Mouse (Mus musculus) frontal cortex, adult 2 months (tissue): ENCODE results near the gene Gm9046. TPM values are rescaled to one million over a fixed set of nuclear protein-coding genes. Genes with fewer than 3 reads are reported as not detected.
A peak's percentile ranks its signal among the peaks of the same experiment; 100 is the strongest.
"Not testable (repeated sequence)": the region's sequence is repeated elsewhere in the genome, so short reads cannot be mapped to it uniquely, and the experiment has no call there.

Experiments used
- DNase-seq, 2 experiments: peaks; one replicate each; pipeline ENCODE4 v3.0.0; 2022; ENCODE audit warnings: low spot score in 1 of 2; ENCODE audit errors: extremely low spot score in 1 of 2
- polyA plus RNA-seq: library from polyadenylated mRNA; depleted of rRNA; stranded (reverse); fragments of >200 nt; gene quantifications from 2 replicates; pipeline ENCODE4 v1.2.3, GENCODE M21; 2012; rRNA removed

Gene Gm9046
- not detected in 2 replicates for polyA plus RNA-seq

GRCm38 (mm10) chr10:118343155-118343554, at the start of gene Gm9046:
Gene Gm9046, minus strand, starts transcription at chr10:118343255.
- not testable (repeated sequence) for DNase-seq

- peak; percentile 74 to 92 for DNase-seq
Measured at GRCm38 (mm10) chr10:118370443-118370842, 27.4 kb upstream of the Gm9046 start.

GRCm38 (mm10) chr10:118369518-118369917, 26.5 kb upstream of the Gm9046 start:
- no peak for DNase-seq

DNA sequence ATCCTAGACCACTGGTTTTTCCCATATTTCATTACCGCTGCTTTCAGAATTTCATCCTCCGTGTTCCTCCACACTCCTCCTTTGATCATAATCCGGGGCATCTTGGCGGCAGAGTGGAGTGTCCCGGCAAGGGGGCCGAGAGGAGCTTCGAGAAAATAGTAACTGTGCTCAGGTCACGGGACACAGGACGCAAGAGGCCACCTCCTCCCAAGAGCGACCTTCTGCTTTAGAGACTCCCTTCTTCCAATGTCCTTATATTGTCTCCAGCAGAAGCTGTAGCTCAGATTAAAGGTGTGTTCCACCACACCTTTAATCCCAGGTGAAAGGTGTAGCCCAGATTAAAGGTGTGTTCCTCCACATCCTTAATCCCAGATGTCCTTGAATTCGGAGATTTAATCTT, 10.9 kb upstream of the Gm9046 start, which contains the start of gene Gm9049:
Gene Gm9049, minus strand, starts transcription at position 101 of the 400 bp plus-strand sequence.
- DNase-seq = not testable (repeated sequence)

DNA sequence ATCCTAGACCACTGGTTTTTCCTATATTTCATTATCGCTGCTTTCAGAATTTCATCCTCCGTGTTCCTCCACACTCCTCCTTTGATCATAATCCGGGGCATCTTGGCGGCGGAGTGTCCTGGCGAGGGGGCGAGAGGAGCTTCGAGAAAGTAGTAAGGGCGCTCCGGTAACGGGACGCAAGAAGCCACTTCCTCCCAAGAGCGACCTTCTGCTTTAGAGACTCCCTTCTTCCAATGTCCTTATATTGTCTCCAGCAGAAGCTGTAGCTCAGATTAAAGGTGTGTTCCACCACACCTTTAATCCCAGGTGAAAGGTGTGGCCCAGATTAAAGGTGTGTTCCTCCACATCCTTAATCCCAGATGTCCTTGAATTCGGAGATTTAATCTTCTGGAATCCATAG, 5.5 kb upstream of the Gm9046 start, which contains the start of gene Gm9048:
Gene Gm9048, minus strand, starts transcription at position 101 of the 400 bp plus-strand sequence.
- DNase-seq = not testable (repeated sequence)

- DNase-seq = not testable (repeated sequence)
Measured at GRCm38 (mm10) chr10:118337731-118338130, 5.3 kb downstream of the Gm9046 start, which contains the start of gene Gm9045. Gene Gm9045, minus strand, starts transcription at chr10:118337831.

GRCm38 (mm10) chr10:118332308-118332707, 10.7 kb downstream of the Gm9046 start, which contains the start of gene Gm9044:
Gene Gm9044, minus strand, starts transcription at chr10:118332408.
- not testable (repeated sequence) for DNase-seq

DNA sequence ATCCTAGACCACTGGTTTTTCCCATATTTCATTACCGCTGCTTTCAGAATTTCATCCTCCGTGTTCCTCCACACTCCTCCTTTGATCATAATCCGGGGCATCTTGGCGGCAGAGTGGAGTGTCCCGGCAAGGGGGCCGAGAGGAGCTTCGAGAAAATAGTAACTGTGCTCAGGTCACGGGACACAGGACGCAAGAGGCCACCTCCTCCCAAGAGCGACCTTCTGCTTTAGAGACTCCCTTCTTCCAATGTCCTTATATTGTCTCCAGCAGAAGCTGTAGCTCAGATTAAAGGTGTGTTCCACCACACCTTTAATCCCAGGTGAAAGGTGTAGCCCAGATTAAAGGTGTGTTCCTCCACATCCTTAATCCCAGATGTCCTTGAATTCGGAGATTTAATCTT, 16.2 kb downstream of the Gm9046 start, which contains the start of gene Gm9040:
Gene Gm9040, minus strand, starts transcription at position 101 of the 400 bp plus-strand sequence.
- DNase-seq = not testable (repeated sequence)

DNA sequence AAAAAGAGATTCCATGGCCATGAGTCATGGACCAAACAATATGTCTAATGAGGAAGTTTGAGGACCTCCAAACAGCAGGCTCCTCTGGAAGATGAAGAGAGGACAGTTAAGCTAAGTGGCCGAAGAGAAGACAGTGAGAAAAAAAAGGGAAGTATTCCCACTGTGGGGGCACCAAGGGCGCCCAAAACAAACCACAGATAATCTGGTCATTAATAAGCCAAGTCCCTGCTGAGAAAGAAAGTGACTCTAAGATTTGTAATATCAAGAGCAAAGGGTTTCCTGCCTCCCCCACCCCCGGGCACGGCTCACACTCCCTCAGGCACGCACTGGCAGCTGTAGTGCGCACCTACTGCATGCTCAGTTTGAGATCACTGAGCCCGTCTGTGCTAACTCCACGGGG, 24.0 kb downstream of the Gm9046 start:
- no peak for DNase-seq

- not testable (repeated sequence) for DNase-seq
Measured at GRCm38 (mm10) chr10:118302133-118302532, 40.9 kb downstream of the Gm9046 start.

- DNase-seq = no peak
Measured at GRCm38 (mm10) chr10:118294938-118295337, 48.1 kb downstream of the Gm9046 start, which contains the start of gene Iltifb. Gene Iltifb, minus strand, starts transcription at chr10:118295038.

Other genes starting within 250 kb of the Gm9046 start
- 18.3 and 20.6 TPM in 2 replicates for gene Mdm1, start 201.4 kb downstream of the Gm9046 start, polyA plus RNA-seq
- gene Il22, start 138.3 kb downstream of the Gm9046 start, polyA plus RNA-seq = 0.08 TPM in 1 of 2 replicates, not detected in the other
- 0.04 TPM in 1 of 2 replicates, not detected in the other for gene Gm32717, start 102.5 kb downstream of the Gm9046 start, polyA plus RNA-seq
- gene Gm32802, start 84.6 kb downstream of the Gm9046 start, polyA plus RNA-seq = 0.04 TPM in 1 of 2 replicates, not detected in the other
- gene Iltifb, start 48.2 kb downstream of the Gm9046 start, polyA plus RNA-seq = 0.17 TPM in 1 of 2 replicates, not detected in the other
- gene Gm9040, start 16.3 kb downstream of the Gm9046 start, polyA plus RNA-seq = not detected in 2 replicates
- not detected in 2 replicates for gene Gm9044, start 10.8 kb downstream of the Gm9046 start, polyA plus RNA-seq
- 0.08 TPM in 1 of 2 replicates, not detected in the other for gene Gm9045, start 5.4 kb downstream of the Gm9046 start, polyA plus RNA-seq
- 0.06 TPM in 1 of 2 replicates, not detected in the other for gene Gm9048, start 5.4 kb upstream of the Gm9046 start, polyA plus RNA-seq
- 0.08 TPM in 1 of 2 replicates, not detected in the other for gene Gm9049, start 10.8 kb upstream of the Gm9046 start, polyA plus RNA-seq
- 0.10 TPM in 1 of 2 replicates, not detected in the other for gene Ifng, start 97.8 kb upstream of the Gm9046 start, polyA plus RNA-seq